Mouse (Mus musculus) heart, postnatal 0 days (tissue): ENCODE data around the gene Aqp1. TPM values are rescaled to one million over a fixed set of nuclear protein-coding genes. Genes with fewer than 3 reads are reported as not detected.

Source experiments
- ATAC-seq: fragments of 200-750 bp; cut with Nextera tagmentation; 2 replicates; pipeline ENCODE4 v1.8.0; 2017; ENCODE audit warnings: low read depth, moderate number of reproducible peaks, moderate library complexity; ENCODE audit not compliant: insufficient read depth
- DNase-seq: peaks from one replicate; pipeline ENCODE4 v3.0.0-alpha.2; 2016; ENCODE audit warnings: low spot score
- H3K27ac ChIP-seq: fragments of 300-500 bp; sonication (generic); 2 replicates; pipeline ENCODE4 v1.5.1; 2014; ENCODE audit warnings: low read depth, mild to moderate bottlenecking
- H3K27me3 ChIP-seq: fragments of 300-500 bp; sonication (generic); 2 replicates; pipeline ENCODE4 v1.6.1; 2014; ENCODE audit warnings: low read length, mixed read lengths; ENCODE audit not compliant: control insufficient read depth, insufficient read depth
- H3K36me3 ChIP-seq: fragments of 300-500 bp; sonication (generic); replicated peaks from 2 replicates; pipeline ENCODE4 v1.6.1; 2014; ENCODE audit warnings: low read length, mixed read lengths; ENCODE audit not compliant: control insufficient read depth, insufficient read depth
- H3K4me1 ChIP-seq: fragments of 300-500 bp; sonication (generic); 2 replicates; pipeline ENCODE4 v1.6.1; 2014; ENCODE audit warnings: antibody characterized with exemption; ENCODE audit not compliant: control insufficient read depth, insufficient read depth
- H3K4me2 ChIP-seq: fragments of 300-500 bp; sonication (generic); 2 replicates; pipeline ENCODE4 v1.6.1; 2014; ENCODE audit warnings: low read depth, mild to moderate bottlenecking, low read length, moderate library complexity
- H3K4me3 ChIP-seq: fragments of 300-500 bp; sonication (generic); 2 replicates; pipeline ENCODE4 v1.5.1; 2014; ENCODE audit warnings: low read depth, low read length
- H3K9ac ChIP-seq: fragments of 300-500 bp; sonication (generic); replicated peaks from 2 replicates; pipeline ENCODE4 v1.6.1; 2014; ENCODE audit warnings: low read depth, low read length, mixed read lengths
- H3K9me3 ChIP-seq: fragments of 300-500 bp; sonication (generic); replicated peaks from 2 replicates; pipeline ENCODE4 v1.6.1; 2016; ENCODE audit warnings: low read length; ENCODE audit not compliant: control insufficient read depth
- CTCF ChIP-seq: IDR thresholded peaks from 2 replicates; pipeline ENCODE4 v1.5.1; 2016; ENCODE audit warnings: antibody characterized with exemption, control low read depth, low read depth
- EP300 ChIP-seq: IDR thresholded peaks from 2 replicates; pipeline ENCODE4 v1.6.1; 2016; ENCODE audit warnings: antibody characterized with exemption, low read depth
- WGBS: fragments of 180-500 bp; shearing (Covaris S2); extraction: QIAGEN DNeasy Blood & Tissue Kit; methylation state at CpG from one replicate; pipeline ENCODE4 v1.1.7; 2014; 5-methylcytosine and 5-hydroxymethylcytosine counted together
- polyA plus RNA-seq: library from polyadenylated mRNA; unstranded; fragments of >200 nt; fragmentation: Nextera tagmentation; extraction: Ambion mirVana; gene quantifications from 2 replicates; pipeline ENCODE4 v1.2.1, GENCODE M21; 2015
- total RNA-seq: library from RNA; depleted of rRNA; stranded (reverse); fragments of >200 nt; gene quantifications from 2 replicates; pipeline ENCODE4 v1.2.3, GENCODE M21; 2014; ENCODE audit warnings: low replicate concordance

The Aqp1 gene
- total and polyA plus RNA-seq, 2 experiments from 2014 or later = 56.4 to 146 TPM

- H3K9me3 ChIP-seq = no peaks in the 10 kb centered on the region
Observed at GRCm38 (mm10) chr6:55318597-55318996, 17.6 kb upstream of the Aqp1 start.

DNA sequence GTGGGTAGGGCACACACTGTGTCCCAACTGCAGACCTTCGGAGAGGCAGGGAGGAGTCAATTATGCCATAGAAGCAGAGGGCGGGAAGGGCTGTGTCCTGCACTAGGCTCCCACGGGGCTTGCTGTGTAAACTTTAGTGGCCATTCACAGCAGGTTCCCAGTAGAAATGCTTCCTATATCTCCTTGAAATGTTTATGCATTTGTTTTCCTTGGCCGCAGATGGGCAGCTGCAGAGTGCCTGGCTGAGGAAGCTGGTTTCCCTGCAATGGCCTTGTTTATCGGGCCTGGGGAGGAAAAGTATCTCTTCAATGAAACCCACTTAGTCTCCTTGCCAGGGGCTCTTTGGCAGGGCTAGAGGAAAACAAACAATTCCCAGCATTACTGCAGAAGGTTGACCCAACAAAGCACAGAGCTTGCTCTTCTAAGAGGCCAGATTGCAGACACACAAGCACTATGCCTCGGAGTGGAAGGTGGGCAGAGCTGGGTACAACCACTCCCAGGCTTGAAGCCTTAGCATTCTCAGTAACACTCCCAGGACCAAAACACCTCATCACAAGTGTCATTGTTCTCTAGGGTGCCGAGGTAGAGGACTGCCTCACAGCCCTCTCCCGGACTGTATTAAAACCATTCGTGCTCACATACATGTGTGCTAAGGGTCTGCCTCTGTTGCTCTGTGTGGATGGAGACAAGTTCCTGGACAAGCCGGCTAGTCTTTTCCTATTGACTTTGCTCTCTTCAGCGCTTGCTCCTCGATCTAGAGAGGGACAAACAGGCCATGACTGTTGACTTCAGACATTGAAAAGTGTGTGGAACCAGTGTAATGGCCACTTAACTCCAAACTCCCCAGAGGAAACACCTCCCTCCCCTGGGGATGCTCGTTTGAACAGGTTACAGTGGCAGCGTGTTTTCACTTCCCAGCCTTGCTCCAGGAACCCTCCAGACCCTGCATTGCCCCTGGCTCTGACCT is 16.4 kb upstream of the Aqp1 start:
- Histone ChIP-seq H3K27ac (peak overlapping the region; percentile 47), H3K4me2 (no peak overlapping the region), H3K36me3 (no peaks in the 10 kb centered on the region), H3K9me3 (no peaks in the 10 kb centered on the region), H3K27me3 (no peaks in the 10 kb centered on the region), H3K4me3 (no peak overlapping the region), H3K4me1 (peaks cover 14% of the 10 kb centered on the region), H3K9ac (no peak overlapping the region)
- ATAC-seq (peak; percentile 70), DNase-seq (peak; percentile 58)
- TF ChIP-seq EP300 = no peak; the same call in 1 of the 2 replicates
- no peak for TF ChIP-seq CTCF
- 63% methylated on average over 14 of the region's 14 CpGs for WGBS

More at GRCm38 (mm10) chr6:55318597-55318996, 17.6 kb upstream of the Aqp1 start:
- Histone ChIP-seq H3K27me3 (no peaks in the 10 kb centered on the region), H3K36me3 (no peaks in the 10 kb centered on the region), H3K9ac (no peak overlapping the region), H3K27ac (no peak overlapping the region), H3K4me1 (peaks cover 14% of the 10 kb centered on the region), H3K4me2 (no peak overlapping the region), H3K4me3 (no peak overlapping the region)
- no peak for ATAC-seq
- WGBS = 87% methylated on average over 3 of the region's 3 CpGs
- no peak for TF ChIP-seq EP300
- TF ChIP-seq CTCF = no peak
- DNase-seq = no peak

DNA sequence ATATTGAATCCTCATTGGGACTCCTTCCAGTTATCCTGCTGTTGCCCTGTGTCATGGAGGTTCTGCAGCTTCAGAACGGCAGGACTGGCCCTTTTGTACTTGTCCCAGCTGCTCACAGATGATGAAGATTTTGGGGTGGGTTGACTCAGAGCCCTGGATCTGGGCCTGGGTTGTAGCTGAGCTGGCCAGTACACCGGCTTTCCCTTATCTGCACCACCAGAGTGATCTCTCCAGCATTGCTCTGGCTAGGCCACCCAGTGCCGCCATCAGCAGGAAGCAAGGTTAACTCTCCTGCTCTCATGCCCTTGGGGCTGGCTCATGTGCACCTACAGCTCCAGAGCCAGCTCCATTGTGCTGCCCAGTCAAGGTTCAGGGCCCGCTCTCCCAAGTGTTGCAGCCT is 15.3 kb upstream of the Aqp1 start:
- no peak for DNase-seq
- 41% methylated on average over 4 of the region's 4 CpGs for WGBS
- ATAC-seq = peak; percentile 12; the same call in 1 of the 2 replicates
- no peak overlapping the region for H3K9ac ChIP-seq
- peaks cover 14% of the 10 kb centered on the region for H3K4me1 ChIP-seq
- no peak overlapping the region for H3K4me2 ChIP-seq
- no peaks in the 10 kb centered on the region for H3K27me3 ChIP-seq
- no peaks in the 10 kb centered on the region for H3K9me3 ChIP-seq
- no peak overlapping the region for H3K4me3 ChIP-seq
- TF ChIP-seq EP300 (no peak), CTCF (no peak)
- H3K27ac ChIP-seq = no peak overlapping the region
- H3K36me3 ChIP-seq = no peaks in the 10 kb centered on the region

DNA sequence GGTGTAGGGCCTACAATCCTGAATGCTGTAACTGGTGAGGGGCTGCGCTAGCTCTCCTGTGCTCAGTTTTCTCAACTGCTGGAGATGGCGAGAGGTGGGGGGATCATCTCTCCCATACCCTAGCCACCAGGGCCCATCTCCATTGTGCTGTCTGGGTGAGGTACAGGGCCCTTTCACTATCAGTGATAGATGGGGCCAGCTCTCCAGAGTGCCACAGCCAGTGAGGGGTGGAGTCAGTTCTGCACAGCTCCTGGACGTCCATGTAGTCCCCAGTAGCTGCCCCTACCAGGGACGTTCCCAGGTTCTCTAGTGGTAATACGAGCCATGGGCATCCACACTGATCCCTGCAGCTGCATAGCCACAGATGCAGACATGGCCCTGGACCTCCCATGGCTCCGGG is 14.7 kb upstream of the Aqp1 start:
- WGBS = 71% methylated on average over 6 of the region's 6 CpGs
- no peaks in the 10 kb centered on the region for H3K27me3 ChIP-seq
- no peaks in the 10 kb centered on the region for H3K36me3 ChIP-seq
- no peak overlapping the region for H3K4me2 ChIP-seq
- DNase-seq (no peak), ATAC-seq (no peak)
- no peak overlapping the region for H3K9ac ChIP-seq
- no peak overlapping the region for H3K4me3 ChIP-seq
- TF ChIP-seq EP300 (no peak), CTCF (no peak)
- peaks cover 16% of the 10 kb centered on the region for H3K4me1 ChIP-seq
- H3K9me3 ChIP-seq = no peaks in the 10 kb centered on the region
- no peak overlapping the region for H3K27ac ChIP-seq

- ATAC-seq (no peak), DNase-seq (no peak)
- no peak overlapping the region for H3K27ac ChIP-seq
- no peak for TF ChIP-seq EP300
- TF ChIP-seq CTCF = no peak
- H3K9me3 ChIP-seq = no peaks in the 10 kb centered on the region
- no peak overlapping the region for H3K4me3 ChIP-seq
- no peak overlapping the region for H3K4me2 ChIP-seq
- H3K36me3 ChIP-seq = no peaks in the 10 kb centered on the region
- WGBS = 79% methylated on average over 2 of the region's 2 CpGs
- H3K27me3 ChIP-seq = no peaks in the 10 kb centered on the region
- peaks cover 28% of the 10 kb centered on the region for H3K4me1 ChIP-seq
- H3K9ac ChIP-seq = no peak overlapping the region
Observed at GRCm38 (mm10) chr6:55322980-55323379, 13.3 kb upstream of the Aqp1 start.
